8 mouse cellular contexts compared by ENCODE assay signal in the genomic region with DNA sequence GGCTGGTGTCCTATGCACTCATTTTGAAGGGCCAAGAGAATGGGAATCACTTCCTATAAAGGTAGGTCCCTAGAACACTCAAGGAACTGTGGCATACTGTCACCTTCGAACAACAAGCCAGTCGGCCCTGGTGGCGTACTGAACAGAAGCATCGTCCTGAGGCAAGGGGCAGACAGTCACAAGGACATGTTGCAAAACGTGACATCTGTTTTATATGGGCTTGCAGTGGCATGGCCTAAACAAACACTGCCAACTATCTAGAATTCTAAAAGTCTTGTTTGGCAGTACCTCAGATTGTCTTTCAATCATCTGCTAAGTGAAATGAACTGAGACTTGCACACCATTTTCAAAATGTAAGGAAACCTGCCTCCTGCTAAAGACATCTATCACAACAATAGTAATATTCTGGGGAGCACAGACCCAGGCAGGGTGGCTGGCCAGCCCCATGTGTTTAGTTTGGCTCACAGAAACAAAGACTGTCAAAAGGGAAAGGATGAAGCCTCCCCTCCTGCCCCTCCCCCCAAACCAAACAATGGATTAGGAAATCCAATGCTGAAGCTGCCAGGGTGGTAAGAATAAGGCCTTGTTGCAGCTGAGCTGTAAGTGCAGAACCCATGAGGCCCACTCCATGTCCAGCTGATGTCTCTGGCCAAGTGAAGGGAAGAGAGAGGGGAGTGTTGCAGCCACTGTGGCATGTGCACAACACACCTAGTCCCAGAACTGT. TPM values are rescaled to one million over a fixed set of nuclear protein-coding genes. Genes with fewer than 3 reads are reported as not detected.
A peak's percentile ranks its signal among the peaks of the same experiment; 100 is the strongest.
DNase-seq lines count a peak whose midpoint lies in the region; ATAC-seq and TF ChIP-seq lines count a peak whose summit lies in the region.

No protein-coding gene starts in this region.

- no peaks in the 10 kb centered on the region for H3K27me3 ChIP-seq in kidney, embryonic 15.5 days
- no peaks in the 10 kb centered on the region for H3K27me3 ChIP-seq in hindbrain, embryonic 12.5 days

- no peak overlapping the region for H3K4me2 ChIP-seq in kidney, embryonic 15.5 days
- H3K4me2 ChIP-seq in hindbrain, embryonic 12.5 days (replicated peaks) = no peak overlapping the region

- no peak for DNase-seq in kidney, adult 18-20 months
- DNase-seq in lung, postnatal 25 days (ENCODE audit: low spot score) = peak; percentile 54
- no peak for DNase-seq in right cerebral cortex, postnatal 10 days (ENCODE audit: low spot score in 2 of 2)
- no peak for DNase-seq in testis, postnatal 10 days (ENCODE audit: low spot score)

- no peaks in the 10 kb centered on the region for H3K9me3 ChIP-seq in kidney, embryonic 15.5 days (replicated peaks)
- H3K9me3 ChIP-seq in hindbrain, embryonic 12.5 days (replicated peaks) = no peaks in the 10 kb centered on the region

- H3K36me3 ChIP-seq in kidney, embryonic 15.5 days = no peaks in the 10 kb centered on the region
- H3K36me3 ChIP-seq in hindbrain, embryonic 12.5 days = peaks cover 3% of the 10 kb centered on the region; the same call in 1 of the 2 replicates

- no peak for TF ChIP-seq CTCF in embryonic fibroblast, embryonic 13.5 days (IDR thresholded peaks at IDR 0.05; ENCODE audit: borderline replicate concordance, insufficient read depth, low read length)

- 0 out of 2 replicates have a peak overlapping the region, but pooled peaks have one; percentile 6 for H3K27ac ChIP-seq in kidney, embryonic 15.5 days
- 0 out of 2 replicates have a peak overlapping the region, but pooled peaks have one; percentile 49 for H3K27ac ChIP-seq in embryonic fibroblast, embryonic 13.5 days (ENCODE audit: insufficient read depth, low read length)
- 0 out of 2 replicates have a peak overlapping the region, but pooled peaks have one; percentile 3 for H3K27ac ChIP-seq in hindbrain, embryonic 12.5 days

- 0 out of 2 replicates have a peak, but pooled peaks have one; percentile 33 for ATAC-seq in kidney, embryonic 15.5 days (replicated peaks; ENCODE audit: low FRiP score)
- peak; percentile 46; the same call in 1 of the 2 replicates for ATAC-seq in hindbrain, embryonic 12.5 days (ENCODE audit: low FRiP score)
- no peak for ATAC-seq in cerebellum, adult (ENCODE audit: insufficient number of reproducible peaks, low FRiP score, low TSS enrichment)

- H3K4me3 ChIP-seq in kidney, embryonic 15.5 days (replicated peaks) = no peak overlapping the region
- H3K4me3 ChIP-seq in embryonic fibroblast, embryonic 13.5 days (ENCODE audit: insufficient read depth, low read length) = no peak overlapping the region
- H3K4me3 ChIP-seq in hindbrain, embryonic 12.5 days = no peak overlapping the region

- peaks cover 35% of the 10 kb centered on the region for H3K4me1 ChIP-seq in kidney, embryonic 15.5 days
- H3K4me1 ChIP-seq in embryonic fibroblast, embryonic 13.5 days (ENCODE audit: control insufficient read depth, insufficient read depth, low read length) = peaks cover 6% of the 10 kb centered on the region; the same call in 1 of the 2 replicates
- peaks cover 15% of the 10 kb centered on the region for H3K4me1 ChIP-seq in hindbrain, embryonic 12.5 days

- no peak for TF ChIP-seq POLR2A in embryonic fibroblast, embryonic 13.5 days (IDR thresholded peaks at IDR 0.05; ENCODE audit: low read depth, low read length)

- WGBS in kidney, embryonic 15.5 days = 56% methylated on average over 5 of the region's 5 CpGs
- WGBS in hindbrain, embryonic 12.5 days = 54% methylated on average over 5 of the region's 5 CpGs

- H3K9ac ChIP-seq in kidney, embryonic 15.5 days = no peak overlapping the region
- no peak overlapping the region for H3K9ac ChIP-seq in hindbrain, embryonic 12.5 days

RNA-seq across cellular contexts. Expression of gene Wnt5b, which starts 41.7 kb away (rescaled TPM):
- 9.1 and 11.5 TPM in 2 replicates for polyA plus RNA-seq in kidney, embryonic 15.5 days (2015; fragmentation: Nextera tagmentation; extraction: Ambion mirVana)
- 3.9 and 4.0 TPM in 2 replicates for polyA plus RNA-seq in embryonic fibroblast, embryonic 13.5 days (2011; ENCODE audit: insufficient read length, low read depth, missing spikeins)
- 8.3 and 9.9 TPM in 2 replicates for polyA plus RNA-seq in hindbrain, embryonic 12.5 days (2016; fragmentation: Nextera tagmentation; extraction: Ambion mirVana)
